Mouse (Mus musculus): Measurements from ENCODE around the gene Ano4. TPM values are rescaled to one million over a fixed set of nuclear protein-coding genes. Genes with fewer than 3 reads are reported as not detected.

Gene Ano4
- not detected in 4 replicates for total RNA-seq (2023)

GRCm38 (mm10) chr10:89344491-89345195 lies at the start of gene Ano4:
Ano4 (minus strand) TSS chr10:89344762.

Other genes starting within 250 kb of the Ano4 start
- 1.6 to 3.0 TPM (median 2.2 TPM) in 4 replicates for gene Gas2l3, start 99.2 kb upstream of the Ano4 start, total RNA-seq (2023)
- gene Nr1h4, start 188.8 kb upstream of the Ano4 start, total RNA-seq (2023), result not detected in 4 replicates

All from B cell, adult 62 days (primary cell).